Mouse (Mus musculus) kidney, embryonic 15.5 days (tissue): ENCODE results near the gene Trappc6a. TPM values are rescaled to one million over a fixed set of nuclear protein-coding genes. Genes with fewer than 3 reads are reported as not detected.
"Not testable (repeated sequence)": the region's sequence is repeated elsewhere in the genome, so short reads cannot be mapped to it uniquely, and the experiment has no call there.

Source experiments
- ATAC-seq: fragments of 200-750 bp; cut with Nextera tagmentation; replicated peaks from 2 replicates; pipeline ENCODE4 v1.8.0; 2017; ENCODE audit warnings: moderate TSS enrichment; ENCODE audit not compliant: low FRiP score
- H3K27ac ChIP-seq: fragments of 300-500 bp; sonication (generic); 2 replicates; pipeline ENCODE4 v1.5.1; 2015; ENCODE audit warnings: mild to moderate bottlenecking, inconsistent platforms
- H3K27me3 ChIP-seq: fragments of 300-500 bp; sonication (generic); 2 replicates; pipeline ENCODE4 v1.6.1; 2015; ENCODE audit warnings: inconsistent platforms
- H3K36me3 ChIP-seq: fragments of 300-500 bp; sonication (generic); 2 replicates; pipeline ENCODE4 v1.6.1; 2015; ENCODE audit warnings: inconsistent platforms
- H3K4me1 ChIP-seq: fragments of 300-500 bp; sonication (generic); 2 replicates; pipeline ENCODE4 v1.6.1; 2015; ENCODE audit warnings: inconsistent platforms
- H3K4me2 ChIP-seq: fragments of 300-500 bp; sonication (generic); 2 replicates; pipeline ENCODE4 v1.6.1; 2015; ENCODE audit warnings: moderate library complexity, mild to moderate bottlenecking, inconsistent platforms
- H3K4me3 ChIP-seq: fragments of 300-500 bp; sonication (generic); replicated peaks from 2 replicates; pipeline ENCODE4 v1.5.1; 2015; ENCODE audit warnings: mild to moderate bottlenecking, inconsistent platforms
- H3K9ac ChIP-seq: fragments of 300-500 bp; sonication (generic); 2 replicates; pipeline ENCODE4 v1.6.1; 2015; ENCODE audit warnings: mild to moderate bottlenecking, inconsistent platforms
- H3K9me3 ChIP-seq: fragments of 300-500 bp; sonication (generic); replicated peaks from 2 replicates; pipeline ENCODE4 v1.6.1; 2016; ENCODE audit warnings: inconsistent platforms
- WGBS: fragments of 180-500 bp; shearing (Covaris S2); methylation state at CpG from one replicate; pipeline ENCODE4 v1.1.7; 2015; ENCODE audit warnings: mixed read lengths; 5-methylcytosine and 5-hydroxymethylcytosine counted together
- polyA plus RNA-seq: library from polyadenylated mRNA; unstranded; fragments of >200 nt; fragmentation: Nextera tagmentation; extraction: Ambion mirVana; gene quantifications from 2 replicates; pipeline ENCODE4 v1.2.1, GENCODE M21; 2015

Trappc6a gene
- polyA plus RNA-seq, 1 experiment from 2014 or later, result 81.2 TPM

GRCm38 (mm10) chr7:19508924-19509568, 851 bp downstream of the Trappc6a start:
- Histone ChIP-seq H3K9ac (peak overlapping the region; percentile 63), H3K4me1 (peaks cover 25% of the 10 kb centered on the region), H3K9me3 (no peaks in the 10 kb centered on the region), H3K36me3 (0 out of 2 replicates have a peak, but pooled peaks cover 4% of the 10 kb centered on the region), H3K4me2 (peak overlapping the region; percentile 98), H3K4me3 (peak overlapping the region; percentile 67), H3K27ac (peak overlapping the region; percentile 89; the same call in 1 of the 2 replicates), H3K27me3 (no peaks in the 10 kb centered on the region)
- peak; percentile 3; the same call in 1 of the 2 replicates for ATAC-seq
- WGBS, result 9% methylated on average over 15 of the region's 15 CpGs

GRCm38 (mm10) chr7:19509786-19510185, 1.6 kb downstream of the Trappc6a start:
- peak overlapping the region; percentile 67 for H3K4me3 ChIP-seq
- no peaks in the 10 kb centered on the region for H3K9me3 ChIP-seq
- H3K27ac ChIP-seq, result no peak overlapping the region
- no peaks in the 10 kb centered on the region for H3K27me3 ChIP-seq
- peaks cover 25% of the 10 kb centered on the region for H3K4me1 ChIP-seq
- H3K4me2 ChIP-seq, result peak overlapping the region; percentile 98
- ATAC-seq, result no peak
- H3K9ac ChIP-seq, result no peak overlapping the region
- 93% methylated on average over 7 of the region's 7 CpGs for WGBS
- 0 out of 2 replicates have a peak, but pooled peaks cover 4% of the 10 kb centered on the region for H3K36me3 ChIP-seq

- not testable (repeated sequence) for ATAC-seq, H3K4me3 ChIP-seq, H3K36me3 ChIP-seq, H3K9me3 ChIP-seq, H3K9ac ChIP-seq, H3K27ac ChIP-seq, H3K4me2 ChIP-seq
- WGBS, result 78% methylated on average over 6 of the region's 7 CpGs
- peaks cover 11% of the 10 kb centered on the region for H3K27me3 ChIP-seq
- H3K4me1 ChIP-seq, result peaks cover 18% of the 10 kb centered on the region
These were observed 3.7 kb downstream of the Trappc6a start for GRCm38 (mm10) chr7:19511934-19512333.

GRCm38 (mm10) chr7:19512353-19512752, 4.2 kb downstream of the Trappc6a start:
- no peak overlapping the region for H3K4me3 ChIP-seq
- H3K27ac ChIP-seq, result no peak overlapping the region
- no peak overlapping the region for H3K9ac ChIP-seq
- 0 out of 2 replicates have a peak, but pooled peaks cover 4% of the 10 kb centered on the region for H3K36me3 ChIP-seq
- peaks cover 13% of the 10 kb centered on the region for H3K4me1 ChIP-seq
- H3K4me2 ChIP-seq, result no peak overlapping the region
- no peaks in the 10 kb centered on the region for H3K9me3 ChIP-seq
- no peak for ATAC-seq
- peaks cover 15% of the 10 kb centered on the region for H3K27me3 ChIP-seq
- 75% methylated on average over 6 of the region's 6 CpGs for WGBS

- Histone ChIP-seq H3K4me3 (peak within 1 kb of the TSS; percentile 27; the same call in 1 of the 2 replicates), H3K36me3 (no peaks in the 10 kb centered on the region), H3K9me3 (no peaks in the 10 kb centered on the region), H3K4me1 (peaks cover 16% of the 10 kb centered on the region), H3K9ac (peak within 1 kb of the TSS; percentile 29; the same call in 1 of the 2 replicates), H3K27ac (no peak within 1 kb of the TSS), H3K27me3 (peaks cover 69% of the 10 kb centered on the region), H3K4me2 (peak within 1 kb of the TSS; percentile 57)
- no peak for ATAC-seq
- 3% methylated on average over 25 of the region's 29 CpGs for WGBS
These were observed 9.6 kb downstream of the Trappc6a start, which contains the start of gene Nkpd1 for GRCm38 (mm10) chr7:19517652-19518365. TSS of gene Nkpd1 (plus strand) at chr7:19517838.

GRCm38 (mm10) chr7:19520032-19520431, 11.8 kb downstream of the Trappc6a start:
- 5% methylated on average over 23 of the region's 23 CpGs for WGBS
- no peak for ATAC-seq
- no peak overlapping the region for H3K27ac ChIP-seq
- H3K4me2 ChIP-seq, result peak overlapping the region; percentile 61
- H3K9me3 ChIP-seq, result no peaks in the 10 kb centered on the region
- peak overlapping the region; percentile 35 for H3K4me3 ChIP-seq
- H3K4me1 ChIP-seq, result peaks cover 37% of the 10 kb centered on the region
- H3K9ac ChIP-seq, result peak overlapping the region; percentile 31; the same call in 1 of the 2 replicates
- peaks cover 91% of the 10 kb centered on the region for H3K27me3 ChIP-seq
- no peaks in the 10 kb centered on the region for H3K36me3 ChIP-seq

GRCm38 (mm10) chr7:19523017-19523756, 15.0 kb downstream of the Trappc6a start:
- H3K36me3 ChIP-seq, result peaks cover under 1% of the 10 kb centered on the region; the same call in 1 of the 2 replicates
- H3K4me3 ChIP-seq, result peak overlapping the region; percentile 47
- H3K4me1 ChIP-seq, result peaks cover 32% of the 10 kb centered on the region
- peaks cover 77% of the 10 kb centered on the region for H3K27me3 ChIP-seq
- no peaks in the 10 kb centered on the region for H3K9me3 ChIP-seq
- ATAC-seq, result no peak
- H3K9ac ChIP-seq, result peak overlapping the region; percentile 40
- 11% methylated on average over 72 of the region's 72 CpGs for WGBS
- no peak overlapping the region for H3K27ac ChIP-seq
- peak overlapping the region; percentile 92 for H3K4me2 ChIP-seq

- Histone ChIP-seq H3K4me1 (peaks cover 32% of the 10 kb centered on the region), H3K4me2 (peak overlapping the region; percentile 92), H3K27me3 (peaks cover 70% of the 10 kb centered on the region), H3K36me3 (peaks cover 8% of the 10 kb centered on the region; the same call in 1 of the 2 replicates), H3K27ac (no peak overlapping the region), H3K9me3 (no peaks in the 10 kb centered on the region), H3K4me3 (peak overlapping the region; percentile 47), H3K9ac (peak overlapping the region; percentile 40)
- ATAC-seq, result peak; percentile 50
- WGBS, result 1% methylated on average over 64 of the region's 64 CpGs
These were observed 15.7 kb downstream of the Trappc6a start for GRCm38 (mm10) chr7:19523757-19524419.

GRCm38 (mm10) chr7:19524420-19525104, 16.4 kb downstream of the Trappc6a start:
- ATAC-seq, result peak; percentile 16
- Histone ChIP-seq H3K27me3 (peaks cover 63% of the 10 kb centered on the region), H3K4me3 (peak overlapping the region; percentile 47), H3K4me1 (peaks cover 31% of the 10 kb centered on the region), H3K36me3 (peaks cover 15% of the 10 kb centered on the region), H3K27ac (no peak overlapping the region), H3K9me3 (no peaks in the 10 kb centered on the region), H3K9ac (peak overlapping the region; percentile 40), H3K4me2 (peak overlapping the region; percentile 92)
- 9% methylated on average over 24 of the region's 24 CpGs for WGBS

- no peak for ATAC-seq
- 69% methylated on average over 2 of the region's 2 CpGs for WGBS
- Histone ChIP-seq H3K4me2 (no peak overlapping the region), H3K4me3 (no peak overlapping the region), H3K9me3 (no peaks in the 10 kb centered on the region), H3K27ac (no peak overlapping the region), H3K36me3 (peaks cover 20% of the 10 kb centered on the region), H3K27me3 (peaks cover 58% of the 10 kb centered on the region), H3K4me1 (peaks cover 26% of the 10 kb centered on the region), H3K9ac (no peak overlapping the region)
These were observed 16.9 kb downstream of the Trappc6a start for GRCm38 (mm10) chr7:19525105-19525481.

- Histone ChIP-seq H3K9ac (no peak overlapping the region), H3K4me1 (no peaks in the 10 kb centered on the region), H3K4me2 (no peak overlapping the region), H3K27me3 (no peaks in the 10 kb centered on the region), H3K4me3 (no peak overlapping the region), H3K9me3 (no peaks in the 10 kb centered on the region), H3K36me3 (peaks cover 78% of the 10 kb centered on the region), H3K27ac (no peak overlapping the region)
- WGBS, result 59% methylated on average over 10 of the region's 10 CpGs
- ATAC-seq, result 0 out of 2 replicates have a peak, but pooled peaks have one; percentile 44
These were observed 22.9 kb downstream of the Trappc6a start for GRCm38 (mm10) chr7:19531077-19531476.
